Mouse (Mus musculus): ENCODE measurements around the gene Hist2h3c2. TPM values are rescaled to one million over a fixed set of nuclear protein-coding genes. Genes with fewer than 3 reads are reported as not detected.
A peak's percentile ranks its signal among the peaks of the same experiment; 100 is the strongest.
"Not testable (repeated sequence)": the region's sequence is repeated elsewhere in the genome, so short reads cannot be mapped to it uniquely, and the experiment has no call there.

Hist2h3c2 gene
- polyA plus RNA-seq, 1 experiment from 2014 or later = 6.7 TPM

DNA sequence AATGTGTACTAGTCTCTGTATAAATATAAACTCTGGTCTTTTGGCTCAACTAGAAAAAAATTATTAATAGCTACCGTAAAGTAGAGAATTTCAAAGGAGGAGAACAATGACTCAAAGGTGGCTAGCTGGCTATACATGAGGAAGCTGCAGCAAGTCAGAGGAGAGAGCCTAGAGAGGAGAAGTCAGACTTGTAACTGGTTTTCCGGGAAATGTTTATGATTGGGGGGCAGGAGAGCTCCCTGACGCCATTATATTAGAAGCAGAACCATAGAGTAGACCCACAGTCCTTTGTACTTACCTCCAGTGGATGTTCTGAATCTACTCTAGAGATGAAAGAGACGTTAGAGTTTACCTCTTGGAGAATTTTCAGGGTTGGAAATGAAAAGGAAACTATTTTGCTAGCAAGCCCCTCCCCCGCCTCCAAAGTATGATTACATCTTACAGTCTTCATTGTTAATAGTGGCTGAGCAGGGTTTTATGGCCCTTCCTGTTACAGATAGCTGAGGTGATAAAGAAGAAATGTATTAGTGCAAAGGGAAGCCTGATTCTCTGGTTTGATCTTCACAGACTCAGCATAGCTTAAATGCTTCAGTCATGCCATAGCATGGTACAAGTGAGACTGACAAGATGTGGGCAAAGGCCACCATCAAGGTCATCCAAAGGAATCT is 17.1 kb upstream of the Hist2h3c2 start:
- no peaks in the 10 kb centered on the region for H3K9me3 ChIP-seq
- 0 out of 2 replicates have a peak, but pooled peaks cover 3% of the 10 kb centered on the region for H3K4me1 ChIP-seq
- no peak overlapping the region for H3K4me2 ChIP-seq (replicated peaks)
- no peak overlapping the region for H3K4me3 ChIP-seq
- H3K27ac ChIP-seq (replicated peaks) = no peak overlapping the region
- 87% methylated on average over 5 of the region's 5 CpGs for whole genome bisulfite sequencing
- H3K9ac ChIP-seq (replicated peaks) = no peak overlapping the region
- H3K36me3 ChIP-seq = no peaks in the 10 kb centered on the region
- no peak for ATAC-seq (replicated peaks)
- H3K27me3 ChIP-seq = no peaks in the 10 kb centered on the region

DNA sequence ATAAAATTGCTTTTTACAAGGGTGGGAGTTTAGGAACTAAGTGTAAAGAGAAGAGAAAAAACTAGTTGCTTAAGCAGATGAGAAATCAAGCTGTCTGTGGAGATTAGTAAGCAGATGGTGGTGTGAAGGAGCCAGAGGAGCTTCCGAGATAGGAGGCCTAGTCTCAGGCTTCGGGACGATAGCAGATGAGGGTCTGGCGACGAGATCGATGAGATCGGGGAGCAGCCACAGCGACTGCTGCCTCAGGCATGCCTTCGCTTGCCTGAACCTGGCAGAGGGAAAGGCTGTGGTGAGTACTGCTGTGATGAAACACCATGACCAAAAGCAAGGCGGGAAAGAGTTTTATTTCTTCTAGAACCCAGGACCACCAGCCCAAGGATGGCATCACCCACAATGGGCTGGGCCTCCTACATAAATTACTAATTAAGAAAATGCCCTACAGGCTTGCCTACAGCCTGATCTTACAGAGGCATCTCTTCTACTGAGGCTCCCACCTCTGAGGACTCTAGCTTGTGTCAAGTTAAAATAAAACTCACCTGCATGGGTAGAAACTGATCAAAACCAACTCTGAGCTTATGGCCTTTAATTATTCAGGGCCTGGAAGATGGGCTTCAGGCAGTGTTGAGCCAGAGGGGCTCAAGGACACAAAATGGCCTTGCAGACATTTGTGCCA is 15.9 kb upstream of the Hist2h3c2 start:
- no peak for ATAC-seq (replicated peaks)
- WGBS = 50% methylated on average over 10 of the region's 10 CpGs
- no peak overlapping the region for H3K27ac ChIP-seq (replicated peaks)
- no peak overlapping the region for H3K9ac ChIP-seq (replicated peaks)
- no peaks in the 10 kb centered on the region for H3K27me3 ChIP-seq
- H3K36me3 ChIP-seq = no peaks in the 10 kb centered on the region
- no peaks in the 10 kb centered on the region for H3K9me3 ChIP-seq
- no peak overlapping the region for H3K4me3 ChIP-seq
- 0 out of 2 replicates have a peak, but pooled peaks cover 3% of the 10 kb centered on the region for H3K4me1 ChIP-seq
- no peak overlapping the region for H3K4me2 ChIP-seq (replicated peaks)

- Histone ChIP-seq H3K27me3 (no peaks in the 10 kb centered on the region), H3K9me3 (no peaks in the 10 kb centered on the region), H3K36me3 (no peaks in the 10 kb centered on the region), H3K27ac (replicated peaks) (no peak overlapping the region), H3K4me1 (peaks cover 17% of the 10 kb centered on the region), H3K9ac (replicated peaks) (no peak overlapping the region), H3K4me2 (replicated peaks) (no peak overlapping the region), H3K4me3 (no peak overlapping the region)
- ATAC-seq (replicated peaks) = no peak
- 91% methylated on average over 3 of the region's 3 CpGs for WGBS
These were observed 12.9 kb upstream of the Hist2h3c2 start for GRCm38 (mm10) chr3:96251787-96252186.

DNA sequence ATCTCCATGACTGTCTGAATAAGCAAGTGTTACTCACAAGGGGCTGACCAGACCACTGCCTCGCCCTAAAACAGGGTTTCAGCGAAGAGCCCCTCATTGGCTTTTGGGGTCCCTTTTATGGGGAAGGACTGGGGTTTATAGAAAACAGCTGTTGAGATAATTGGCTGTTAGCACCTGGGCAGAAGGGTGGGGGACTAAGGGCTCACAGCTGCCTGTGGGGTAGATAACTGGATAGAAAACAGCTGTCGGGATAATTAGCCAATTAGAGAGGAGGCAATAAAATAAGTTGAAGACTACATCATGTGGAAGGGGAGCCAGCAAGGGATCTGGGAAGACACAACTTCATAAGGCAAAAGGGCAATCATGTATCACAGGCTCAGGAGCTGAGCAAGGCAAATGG is 12.0 kb upstream of the Hist2h3c2 start:
- WGBS = 66% methylated on average over 3 of the region's 3 CpGs
- H3K4me2 ChIP-seq (replicated peaks) = no peak overlapping the region
- H3K9ac ChIP-seq (replicated peaks) = no peak overlapping the region
- H3K4me1 ChIP-seq = peaks cover 17% of the 10 kb centered on the region
- H3K4me3 ChIP-seq = no peak overlapping the region
- H3K27ac ChIP-seq (replicated peaks) = no peak overlapping the region
- H3K9me3 ChIP-seq = no peaks in the 10 kb centered on the region
- H3K36me3 ChIP-seq = no peaks in the 10 kb centered on the region
- no peaks in the 10 kb centered on the region for H3K27me3 ChIP-seq
- ATAC-seq (replicated peaks) = no peak

GRCm38 (mm10) chr3:96249034-96249345 is 10.1 kb upstream of the Hist2h3c2 start:
- Histone ChIP-seq H3K9ac (replicated peaks) (no peak overlapping the region), H3K4me1 (peaks cover 23% of the 10 kb centered on the region), H3K36me3 (no peaks in the 10 kb centered on the region), H3K4me3 (no peak overlapping the region), H3K4me2 (replicated peaks) (peak overlapping the region; percentile 40), H3K27me3 (no peaks in the 10 kb centered on the region), H3K27ac (replicated peaks) (no peak overlapping the region), H3K9me3 (no peaks in the 10 kb centered on the region)
- 46% methylated on average over 4 of the region's 4 CpGs for WGBS
- no peak for ATAC-seq (replicated peaks)

DNA sequence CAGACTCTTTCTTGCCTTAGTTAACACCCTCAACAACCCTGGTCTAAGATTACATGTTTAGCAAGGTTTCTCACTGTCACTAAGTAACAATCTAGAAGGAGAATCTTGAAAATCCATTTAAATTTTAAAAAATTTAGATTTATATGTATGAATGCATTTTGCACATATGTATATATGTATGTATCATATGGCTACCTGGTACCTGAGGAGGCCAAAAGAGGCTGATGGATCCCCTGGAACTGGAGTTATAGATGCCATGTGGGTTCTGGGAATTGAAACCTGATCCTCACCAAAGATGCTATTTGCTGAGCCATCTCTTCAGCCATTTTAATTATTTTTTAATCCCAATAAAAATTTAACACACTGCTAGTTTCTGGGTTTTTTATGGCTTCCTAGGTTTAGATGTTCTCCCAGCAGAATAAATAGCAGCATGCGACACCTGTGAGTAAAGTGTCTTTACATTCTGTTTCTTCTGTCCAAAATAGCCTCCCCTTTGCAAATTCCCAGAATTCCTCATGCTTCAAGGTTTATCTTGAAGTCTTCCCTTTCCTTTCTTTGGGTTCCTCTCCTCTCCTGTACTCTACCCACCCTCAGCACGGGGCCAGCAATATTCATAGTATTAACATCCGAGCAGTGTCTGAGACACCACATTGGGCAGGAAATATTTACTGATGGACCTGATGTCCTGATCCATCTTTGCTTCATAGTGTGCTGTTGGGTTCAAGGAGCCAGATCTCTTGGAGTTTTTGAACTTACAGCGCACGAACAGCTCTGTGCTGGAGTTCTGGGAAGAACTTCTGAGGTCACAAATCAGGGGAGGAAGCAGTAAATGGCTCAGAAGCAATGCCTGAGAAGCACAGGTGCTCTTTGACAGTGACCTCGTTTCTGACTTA is 9.5 kb upstream of the Hist2h3c2 start:
- Histone ChIP-seq H3K9me3 (no peaks in the 10 kb centered on the region), H3K9ac (replicated peaks) (peak overlapping the region; percentile 40; the same call in 1 of the 2 replicates), H3K36me3 (no peaks in the 10 kb centered on the region), H3K27me3 (no peaks in the 10 kb centered on the region), H3K4me1 (peaks cover 25% of the 10 kb centered on the region), H3K4me3 (peak overlapping the region; percentile 38; the same call in 1 of the 2 replicates), H3K4me2 (replicated peaks) (peak overlapping the region; percentile 40), H3K27ac (replicated peaks) (no peak overlapping the region)
- no peak for ATAC-seq (replicated peaks)
- 55% methylated on average over 6 of the region's 6 CpGs for WGBS

GRCm38 (mm10) chr3:96247356-96248140 is 8.6 kb upstream of the Hist2h3c2 start:
- 2% methylated on average over 11 of the region's 11 CpGs for WGBS
- Histone ChIP-seq H3K4me2 (replicated peaks) (peak overlapping the region; percentile 40), H3K27ac (replicated peaks) (no peak overlapping the region; the same call in 1 of the 2 replicates), H3K9me3 (no peaks in the 10 kb centered on the region), H3K27me3 (no peaks in the 10 kb centered on the region), H3K36me3 (no peaks in the 10 kb centered on the region), H3K4me1 (peaks cover 25% of the 10 kb centered on the region), H3K4me3 (peak overlapping the region; percentile 38), H3K9ac (replicated peaks) (peak overlapping the region; percentile 40; the same call in 1 of the 2 replicates)
- no peak for ATAC-seq (replicated peaks)

DNA sequence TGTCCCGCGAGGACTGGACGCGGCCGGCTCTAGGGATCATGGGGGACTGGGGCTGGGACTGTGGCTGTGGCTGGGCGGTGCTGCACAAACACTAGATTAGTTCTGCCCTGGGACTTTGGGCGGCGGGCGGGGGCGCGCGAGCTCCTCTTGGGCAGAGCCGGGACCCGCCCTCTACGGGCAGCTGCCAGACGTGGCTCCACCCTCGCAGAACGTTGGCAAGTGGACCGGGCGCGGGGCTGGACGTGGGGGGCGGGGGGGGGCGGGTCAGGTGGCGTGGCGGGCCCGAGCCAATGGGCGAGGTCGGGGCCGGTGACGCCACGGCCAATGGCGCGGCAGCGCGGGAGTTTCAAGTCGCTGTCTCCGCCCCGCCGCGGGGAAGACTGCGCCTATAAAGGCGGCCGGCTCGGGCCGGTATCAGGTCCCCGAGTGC is 7.5 kb upstream of the Hist2h3c2 start, which contains the start of gene Hist2h3c1:
Gene Hist2h3c1 (plus strand): TSS at position 259 of the 430 bp plus-strand sequence.
- WGBS = no CpG with 5 or more reads among the region's 47 CpGs
- H3K4me1 ChIP-seq = peaks cover 25% of the 10 kb centered on the region
- H3K9ac ChIP-seq (replicated peaks) = peak within 1 kb of the TSS; percentile 40
- peak; percentile 90 for ATAC-seq (replicated peaks)
- peak within 1 kb of the TSS; percentile 71 for H3K27ac ChIP-seq (replicated peaks)
- not testable (repeated sequence) for H3K27me3 ChIP-seq, H3K36me3 ChIP-seq, H3K9me3 ChIP-seq
- peak within 1 kb of the TSS; percentile 38 for H3K4me3 ChIP-seq
- peak within 1 kb of the TSS; percentile 40 for H3K4me2 ChIP-seq (replicated peaks)

DNA sequence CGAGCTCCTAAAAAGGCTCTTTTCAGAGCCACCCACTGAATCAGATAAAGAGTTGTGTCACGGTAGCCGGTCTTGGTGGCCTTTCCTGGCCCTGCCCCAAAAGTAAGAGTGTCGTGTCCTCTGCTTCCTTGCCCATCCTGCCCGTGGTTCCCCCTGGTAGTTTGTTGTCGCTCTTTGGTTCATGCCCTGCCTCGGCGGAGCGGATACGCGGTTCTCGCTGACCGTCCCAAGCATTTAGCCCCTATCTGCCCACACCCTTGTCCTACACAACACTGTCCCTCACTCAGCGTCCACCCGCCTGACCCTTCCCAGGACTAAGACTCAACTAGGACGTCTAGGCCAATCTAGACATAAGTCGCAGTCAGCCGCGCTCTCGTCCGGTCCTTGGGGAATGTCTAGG is 7.1 kb upstream of the Hist2h3c2 start:
- H3K9me3 ChIP-seq, H3K36me3 ChIP-seq, H3K27me3 ChIP-seq: not testable (repeated sequence)
- H3K4me3 ChIP-seq = peak overlapping the region; percentile 37
- peak overlapping the region; percentile 71 for H3K27ac ChIP-seq (replicated peaks)
- 0% methylated on average over 10 of the region's 21 CpGs for WGBS
- peak overlapping the region; percentile 35 for H3K4me2 ChIP-seq (replicated peaks)
- peak; percentile 7; the same call in 1 of the 2 replicates for ATAC-seq (replicated peaks)
- H3K4me1 ChIP-seq = peaks cover 28% of the 10 kb centered on the region
- H3K9ac ChIP-seq (replicated peaks) = peak overlapping the region; percentile 38; the same call in 1 of the 2 replicates

DNA sequence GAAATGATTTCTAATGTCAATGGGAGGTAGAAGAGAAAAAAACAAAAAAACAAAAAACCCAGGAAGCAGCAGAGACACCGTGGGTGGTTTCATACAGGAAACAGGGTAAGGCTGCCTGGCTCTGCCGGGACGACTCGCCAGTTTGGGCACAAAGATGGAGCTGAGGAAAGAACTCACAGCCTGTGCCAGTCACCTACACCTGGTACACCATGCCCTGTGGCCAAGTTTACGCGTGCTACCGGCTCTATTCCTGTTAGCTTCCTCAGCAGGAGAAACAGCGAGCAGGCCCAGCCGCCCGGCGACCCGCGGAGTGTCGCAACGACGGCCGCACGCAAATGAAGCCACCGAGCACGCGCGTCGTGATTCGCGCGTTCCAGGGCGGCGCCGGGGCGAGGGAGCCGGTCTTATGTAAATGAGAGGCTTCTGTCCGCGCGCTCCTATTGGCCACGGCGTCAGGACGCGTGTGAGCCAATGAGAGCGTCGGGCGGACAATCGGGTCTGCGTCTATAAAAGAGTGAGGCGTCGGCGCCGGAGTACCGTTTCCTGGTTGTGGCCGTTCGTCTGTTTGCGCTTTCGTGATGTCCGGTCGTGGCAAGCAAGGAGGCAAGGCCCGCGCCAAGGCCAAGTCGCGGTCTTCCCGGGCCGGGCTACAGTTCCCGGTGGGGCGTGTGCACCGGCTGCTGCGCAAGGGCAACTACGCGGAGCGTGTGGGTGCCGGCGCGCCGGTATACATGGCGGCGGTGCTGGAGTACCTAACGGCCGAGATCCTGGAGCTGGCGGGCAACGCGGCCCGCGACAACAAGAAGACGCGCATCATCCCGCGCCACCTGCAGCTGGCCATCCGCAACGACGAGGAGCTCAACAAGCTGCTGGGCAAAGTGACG is 6.3 kb upstream of the Hist2h3c2 start, which contains the start of gene Hist2h2aa1:
Gene Hist2h2aa1 (plus strand): TSS at position 495 of the 884 bp plus-strand sequence.
- WGBS = 0% methylated on average over 35 of the region's 88 CpGs
- Histone ChIP-seq H3K4me1 (peaks cover 32% of the 10 kb centered on the region), H3K4me2 (replicated peaks) (peak within 1 kb of the TSS; percentile 47), H3K27ac (replicated peaks) (peak within 1 kb of the TSS; percentile 94), H3K4me3 (peak within 1 kb of the TSS; percentile 44), H3K9ac (replicated peaks) (peak within 1 kb of the TSS; percentile 62)
- H3K27me3 ChIP-seq, H3K9me3 ChIP-seq, H3K36me3 ChIP-seq: not testable (repeated sequence)
- ATAC-seq (replicated peaks) = peak; percentile 91
